Mouse (Mus musculus) hindbrain, embryonic 11.5 days (tissue): ENCODE measurements around the gene Ccdc85a. TPM values are rescaled to one million over a fixed set of nuclear protein-coding genes. Genes with fewer than 3 reads are reported as not detected.
"Not testable (repeated sequence)": the region's sequence is repeated elsewhere in the genome, so short reads cannot be mapped to it uniquely, and the experiment has no call there.

Experiments
- ATAC-seq: fragments of 200-750 bp; cut with Nextera tagmentation; 2 replicates; pipeline ENCODE4 v1.8.0; 2017; ENCODE audit warnings: mild to moderate bottlenecking, moderate TSS enrichment, moderate library complexity; ENCODE audit not compliant: low FRiP score
- DNase-seq: peaks from one replicate; pipeline ENCODE4 v3.0.0-alpha.2; 2015; ENCODE audit warnings: low spot score
- H3K27ac ChIP-seq: fragments of 300-500 bp; sonication (generic); 2 replicates; pipeline ENCODE4 v1.5.1; 2014; ENCODE audit warnings: mild to moderate bottlenecking, low read depth, low read length
- H3K27me3 ChIP-seq: fragments of 300-500 bp; sonication (generic); 2 replicates; pipeline ENCODE4 v1.6.1; 2014; ENCODE audit warnings: mild to moderate bottlenecking, low read length, moderate library complexity, mixed read lengths; ENCODE audit not compliant: control insufficient read depth, insufficient read depth
- H3K36me3 ChIP-seq: fragments of 300-500 bp; sonication (generic); 2 replicates; pipeline ENCODE4 v1.6.1; 2014; ENCODE audit warnings: mild to moderate bottlenecking, low read length, moderate library complexity, mixed read lengths; ENCODE audit not compliant: control insufficient read depth, insufficient read depth
- H3K4me1 ChIP-seq: fragments of 300-500 bp; sonication (generic); replicated peaks from 2 replicates; pipeline ENCODE4 v1.6.1; 2014; ENCODE audit warnings: low read length, mixed read lengths; ENCODE audit not compliant: control insufficient read depth, insufficient read depth
- H3K4me2 ChIP-seq: fragments of 300-500 bp; sonication (generic); replicated peaks from 2 replicates; pipeline ENCODE4 v1.6.1; 2014; ENCODE audit warnings: mild to moderate bottlenecking, low read depth, low read length
- H3K4me3 ChIP-seq: fragments of 300-500 bp; sonication (generic); 2 replicates; pipeline ENCODE4 v1.5.1; 2014; ENCODE audit warnings: low read depth, low read length
- H3K9ac ChIP-seq: fragments of 300-500 bp; sonication (generic); 2 replicates; pipeline ENCODE4 v1.6.1; 2014; ENCODE audit warnings: low read depth, low read length
- H3K9me3 ChIP-seq: fragments of 300-500 bp; sonication (generic); 2 replicates; pipeline ENCODE4 v1.6.1; 2016; ENCODE audit warnings: low read length; ENCODE audit not compliant: control insufficient read depth
- WGBS: fragments of 180-500 bp; shearing (Covaris S2); extraction: QIAGEN DNeasy Blood & Tissue Kit; methylation state at CpG from one replicate; pipeline ENCODE4 v1.1.7; 2014; 5-methylcytosine and 5-hydroxymethylcytosine counted together
- polyA plus RNA-seq: library from polyadenylated mRNA; unstranded; fragments of >200 nt; fragmentation: Nextera tagmentation; extraction: Ambion mirVana; gene quantifications from 2 replicates; pipeline ENCODE4 v1.2.1, GENCODE M21; 2014

The Ccdc85a gene
- polyA plus RNA-seq, 1 experiment from 2014 or later: 4.1 TPM

DNA sequence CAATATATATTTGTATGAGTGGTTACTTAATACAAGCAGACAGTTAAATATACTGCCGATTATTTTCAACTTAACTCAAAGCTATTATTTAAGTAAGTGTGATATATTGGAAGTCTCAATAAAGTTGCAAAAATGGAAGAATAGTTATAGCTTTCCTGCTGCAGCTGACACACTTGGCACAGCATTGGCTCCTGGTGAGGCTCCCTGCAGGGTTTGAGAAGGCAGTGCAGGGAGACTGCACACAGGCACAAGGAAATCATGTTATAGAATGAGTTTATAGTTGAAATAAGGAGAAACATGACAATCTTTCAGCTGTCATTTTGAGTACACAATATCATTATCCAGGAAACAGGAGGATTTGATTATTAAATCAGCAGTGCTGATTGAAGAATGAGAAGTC, 107.0 kb downstream of the Ccdc85a start:
- Histone ChIP-seq H3K27me3 (no peaks in the 10 kb centered on the region), H3K4me1 (no peaks in the 10 kb centered on the region), H3K27ac (no peak overlapping the region), H3K9ac (no peak overlapping the region), H3K36me3 (no peaks in the 10 kb centered on the region), H3K9me3 (no peaks in the 10 kb centered on the region), H3K4me2 (no peak overlapping the region), H3K4me3 (no peak overlapping the region)
- ATAC-seq (no peak), DNase-seq (no peak)
- WGBS: 95% methylated on average over 1 of the region's 1 CpGs

DNA sequence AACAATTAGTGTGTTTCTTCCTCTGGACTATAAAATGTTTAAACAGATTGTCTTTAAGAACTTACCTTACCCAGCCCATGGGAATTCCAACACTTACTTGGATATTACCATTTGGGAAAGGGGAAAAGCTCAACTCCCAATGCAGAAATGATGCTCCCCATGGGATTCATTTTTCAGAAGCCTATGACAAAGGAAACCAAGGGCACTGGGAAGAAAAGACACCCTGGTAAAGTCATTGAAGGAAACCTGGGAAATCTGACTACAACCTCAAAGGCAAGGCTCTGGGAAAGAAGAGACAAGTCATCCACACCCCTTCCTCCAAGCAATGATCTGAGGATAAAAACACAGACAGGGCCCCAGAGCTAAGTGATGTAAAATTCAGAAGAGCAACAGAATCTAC, 118.4 kb downstream of the Ccdc85a start:
- DNase-seq (no peak), ATAC-seq (no peak)
- H3K36me3 ChIP-seq: no peaks in the 10 kb centered on the region
- H3K9me3 ChIP-seq: no peaks in the 10 kb centered on the region
- H3K27ac ChIP-seq: no peak overlapping the region
- H3K9ac ChIP-seq: no peak overlapping the region
- no peaks in the 10 kb centered on the region for H3K27me3 ChIP-seq
- H3K4me3 ChIP-seq: no peak overlapping the region
- H3K4me2 ChIP-seq: no peak overlapping the region
- no peaks in the 10 kb centered on the region for H3K4me1 ChIP-seq

DNA sequence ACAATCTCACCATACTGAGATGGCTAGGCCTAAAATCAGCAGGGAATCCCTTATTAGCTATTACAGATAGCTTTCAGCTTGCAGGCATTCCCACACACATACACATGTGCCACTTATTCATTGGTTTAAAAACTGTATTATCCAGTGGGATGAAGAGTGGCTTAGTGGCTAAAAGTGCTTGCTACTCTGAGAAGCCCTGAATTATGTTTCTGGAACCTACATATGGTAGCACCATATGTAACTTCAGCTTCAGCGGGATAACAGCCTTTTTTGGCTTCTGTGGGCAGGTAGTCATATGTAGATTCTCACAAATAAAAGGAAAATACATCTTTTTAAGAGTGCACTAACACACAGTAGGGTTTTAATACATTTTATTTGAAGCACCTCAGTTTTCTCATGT, 119.2 kb downstream of the Ccdc85a start:
- WGBS: 88% methylated on average over 1 of the region's 1 CpGs
- DNase-seq (no peak), ATAC-seq (no peak)
- Histone ChIP-seq H3K4me3 (no peak overlapping the region), H3K4me1 (no peaks in the 10 kb centered on the region), H3K36me3 (no peaks in the 10 kb centered on the region), H3K9me3 (no peaks in the 10 kb centered on the region), H3K9ac (no peak overlapping the region), H3K27me3 (no peaks in the 10 kb centered on the region), H3K27ac (no peak overlapping the region), H3K4me2 (no peak overlapping the region)

DNA sequence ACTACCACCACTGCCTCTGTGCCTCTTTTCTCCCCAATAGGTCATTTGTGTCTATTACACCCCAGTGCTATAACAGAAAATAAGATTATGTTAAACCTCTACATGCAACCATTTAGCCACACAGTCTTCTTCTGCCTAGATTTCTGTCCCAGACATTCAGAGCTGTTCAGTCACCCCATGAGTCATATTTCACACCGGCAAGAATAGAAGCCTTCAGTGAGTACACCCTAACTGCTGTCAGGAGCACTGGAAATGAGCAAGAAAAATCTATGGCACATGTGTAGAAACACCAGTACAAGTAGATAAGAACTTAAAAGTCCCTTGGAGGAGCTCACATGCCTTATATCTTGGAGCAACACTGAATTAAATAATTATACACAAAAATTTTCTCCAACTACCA, 125.0 kb downstream of the Ccdc85a start:
- no peak overlapping the region for H3K27ac ChIP-seq
- ATAC-seq: no peak
- H3K4me1 ChIP-seq: no peaks in the 10 kb centered on the region
- H3K36me3 ChIP-seq: no peaks in the 10 kb centered on the region
- DNase-seq: no peak
- no peak overlapping the region for H3K4me2 ChIP-seq
- H3K4me3 ChIP-seq: no peak overlapping the region
- H3K9me3 ChIP-seq: no peaks in the 10 kb centered on the region
- H3K9ac ChIP-seq: no peak overlapping the region
- WGBS: 90% methylated on average over 1 of the region's 1 CpGs
- no peaks in the 10 kb centered on the region for H3K27me3 ChIP-seq

DNA sequence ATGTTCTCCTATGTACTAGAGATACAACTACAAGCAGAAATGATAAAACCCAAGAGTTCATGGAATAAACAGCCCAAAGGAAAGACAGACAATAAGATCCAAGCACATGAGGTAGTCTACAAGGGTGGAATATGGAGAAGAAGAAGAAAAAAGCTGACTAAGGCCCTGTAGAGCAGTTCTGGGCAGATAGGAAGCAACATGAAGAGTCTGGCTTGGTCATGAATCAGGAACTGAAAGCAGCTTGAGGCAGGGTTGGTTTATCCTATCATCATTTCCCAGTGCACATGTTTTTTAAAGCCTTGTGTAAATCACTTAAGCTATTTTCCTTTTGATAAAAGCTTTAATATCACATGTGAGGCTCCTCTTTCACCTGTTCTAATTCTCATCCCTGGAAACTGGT, 144.2 kb downstream of the Ccdc85a start:
- DNase-seq (no peak), ATAC-seq (no peak)
- H3K9me3 ChIP-seq: no peaks in the 10 kb centered on the region
- H3K9ac ChIP-seq: no peak overlapping the region
- no peaks in the 10 kb centered on the region for H3K36me3 ChIP-seq
- no peak overlapping the region for H3K27ac ChIP-seq
- H3K4me3 ChIP-seq: no peak overlapping the region
- no peaks in the 10 kb centered on the region for H3K27me3 ChIP-seq
- H3K4me2 ChIP-seq: no peak overlapping the region
- H3K4me1 ChIP-seq: no peaks in the 10 kb centered on the region

DNA sequence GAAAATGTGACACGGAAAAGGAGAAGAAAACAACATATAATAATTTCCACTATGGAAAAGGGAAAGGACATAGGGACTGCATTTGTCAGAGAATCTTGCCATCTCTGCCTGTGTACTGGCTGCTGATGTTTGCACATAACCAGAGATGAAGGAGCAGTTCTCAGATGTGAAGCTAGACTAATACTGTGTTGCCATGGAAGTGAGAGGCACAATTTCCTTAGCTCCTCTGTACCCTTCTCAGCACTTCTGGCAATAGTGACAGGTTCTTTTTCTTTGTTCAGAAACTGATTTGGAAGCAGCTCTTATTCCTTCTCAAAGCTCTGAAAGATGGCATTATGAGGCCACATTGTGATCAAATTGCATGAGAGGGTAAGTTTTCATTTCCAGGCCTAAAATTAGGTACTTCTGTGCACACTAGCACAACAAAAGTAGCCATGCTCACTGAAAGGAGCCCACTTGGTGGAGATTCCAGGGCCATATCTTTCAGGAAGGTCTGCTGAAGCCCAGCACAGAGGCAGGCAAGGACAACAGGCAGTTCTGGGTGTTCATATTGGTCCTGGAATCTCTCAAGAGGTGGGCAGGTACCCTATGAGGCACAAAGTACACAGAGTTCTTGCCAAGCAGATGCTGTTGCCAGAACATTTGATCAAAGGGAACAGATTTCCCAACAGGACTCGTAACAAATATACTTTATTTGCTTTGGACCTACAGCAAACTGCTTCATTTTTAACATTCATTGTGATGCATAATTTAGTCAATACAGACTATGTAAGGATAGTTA, 161.5 kb downstream of the Ccdc85a start:
- H3K4me2 ChIP-seq: no peak overlapping the region
- H3K27ac ChIP-seq: no peak overlapping the region
- DNase-seq (no peak), ATAC-seq (no peak)
- no peaks in the 10 kb centered on the region for H3K27me3 ChIP-seq
- no peaks in the 10 kb centered on the region for H3K36me3 ChIP-seq
- H3K4me3 ChIP-seq: no peak overlapping the region
- H3K9ac ChIP-seq: no peak overlapping the region
- no peaks in the 10 kb centered on the region for H3K9me3 ChIP-seq
- no peaks in the 10 kb centered on the region for H3K4me1 ChIP-seq
- WGBS: 93% methylated on average over 2 of the region's 2 CpGs

DNA sequence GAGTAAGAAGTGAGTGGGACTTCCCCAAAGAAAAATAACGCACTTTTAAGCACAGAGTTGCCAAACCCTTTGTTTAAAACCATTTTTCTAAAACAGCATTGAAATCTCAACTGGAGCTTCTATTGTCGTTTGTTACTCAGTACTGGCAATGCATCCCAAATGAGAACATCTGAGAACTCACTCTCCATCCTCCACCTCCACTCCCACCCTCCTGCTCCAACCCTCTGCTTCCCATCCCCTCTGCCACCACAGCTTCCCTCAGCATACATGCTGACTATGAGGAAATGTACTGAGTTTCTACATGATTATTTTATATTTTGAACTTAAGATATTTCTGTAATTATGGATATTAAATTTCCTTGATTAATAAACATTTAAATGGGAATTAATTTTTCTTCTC, 168.3 kb downstream of the Ccdc85a start:
- ATAC-seq (no peak), DNase-seq (no peak)
- WGBS: 71% methylated on average over 2 of the region's 2 CpGs
- Histone ChIP-seq H3K36me3 (no peaks in the 10 kb centered on the region), H3K27me3 (no peaks in the 10 kb centered on the region), H3K27ac (no peak overlapping the region), H3K4me3 (no peak overlapping the region), H3K9me3 (no peaks in the 10 kb centered on the region), H3K4me2 (no peak overlapping the region), H3K9ac (no peak overlapping the region), H3K4me1 (no peaks in the 10 kb centered on the region)

DNA sequence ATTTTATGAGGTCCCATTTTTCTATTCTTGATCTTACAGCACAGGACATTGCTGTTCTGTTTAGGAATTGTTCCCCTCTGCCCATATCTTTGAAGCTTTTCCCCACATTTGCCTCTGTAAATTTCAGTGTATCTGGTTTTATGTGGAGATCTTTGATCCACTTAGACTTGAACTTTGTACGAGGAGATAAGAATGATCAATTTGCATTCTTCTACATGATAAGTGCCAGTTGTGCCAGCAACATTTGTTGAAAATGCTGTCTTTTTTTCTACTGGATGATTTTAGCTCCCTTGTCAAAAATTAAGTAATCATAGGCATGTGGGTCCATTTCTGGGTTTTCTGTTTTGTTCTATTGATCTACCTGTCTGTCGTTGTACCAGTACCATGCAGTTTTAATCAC, 174.2 kb downstream of the Ccdc85a start:
- not testable (repeated sequence) for H3K36me3 ChIP-seq, ATAC-seq

DNA sequence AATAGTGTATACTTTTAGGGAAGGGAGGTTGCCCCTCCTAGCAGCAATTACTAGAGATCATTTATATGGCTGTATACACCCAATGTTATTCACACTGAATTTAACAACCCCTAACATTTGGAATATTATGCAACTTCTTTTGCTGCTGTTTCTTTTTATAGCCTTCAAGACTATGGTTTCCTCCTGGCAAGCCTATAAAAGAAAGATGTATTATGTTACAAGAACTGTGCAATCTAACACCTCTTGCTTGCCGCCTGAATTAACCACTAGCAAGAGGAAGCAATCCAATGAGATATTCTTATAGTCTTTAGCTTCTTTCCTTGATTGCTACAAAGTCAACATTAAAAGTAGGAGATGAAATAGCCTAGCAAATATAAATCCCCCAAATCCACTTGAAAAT, 187.0 kb downstream of the Ccdc85a start:
- H3K9me3 ChIP-seq: no peaks in the 10 kb centered on the region
- no peak overlapping the region for H3K4me3 ChIP-seq
- WGBS: 71% methylated on average over 1 of the region's 1 CpGs
- no peaks in the 10 kb centered on the region for H3K36me3 ChIP-seq
- no peak overlapping the region for H3K4me2 ChIP-seq
- no peak overlapping the region for H3K27ac ChIP-seq
- no peak for DNase-seq
- no peak for ATAC-seq
- H3K9ac ChIP-seq: no peak overlapping the region
- H3K27me3 ChIP-seq: no peaks in the 10 kb centered on the region
- H3K4me1 ChIP-seq: no peaks in the 10 kb centered on the region

More for the DNA sequence above, 174.2 kb downstream of the Ccdc85a start:
- H3K4me3 ChIP-seq, H3K9me3 ChIP-seq, H3K9ac ChIP-seq, H3K27me3 ChIP-seq, H3K27ac ChIP-seq, DNase-seq, H3K4me2 ChIP-seq, H3K4me1 ChIP-seq: not testable (repeated sequence)
- 94% methylated on average over 2 of the region's 2 CpGs for WGBS
